Mouse (Mus musculus) kidney, postnatal 0 days (tissue): ENCODE data around the gene Sh3gl3. TPM values are rescaled to one million over a fixed set of nuclear protein-coding genes. Genes with fewer than 3 reads are reported as not detected.
"Not testable (repeated sequence)": the region's sequence is repeated elsewhere in the genome, so short reads cannot be mapped to it uniquely, and the experiment has no call there.

ENCODE experiments used
- ATAC-seq: fragments of 200-750 bp; cut with Nextera tagmentation; replicated peaks from 2 replicates; pipeline ENCODE4 v1.8.0; 2017; ENCODE audit warnings: low read depth, moderate number of reproducible peaks, moderate TSS enrichment, moderate library complexity; ENCODE audit not compliant: low FRiP score
- DNase-seq: peaks from one replicate; pipeline ENCODE4 v3.0.0-alpha.2; 2016; ENCODE audit warnings: low spot score
- H3K27ac ChIP-seq: fragments of 300-500 bp; sonication (generic); 2 replicates; pipeline ENCODE4 v1.5.1; 2014; ENCODE audit warnings: mild to moderate bottlenecking
- H3K27me3 ChIP-seq: fragments of 300-500 bp; sonication (generic); 2 replicates; pipeline ENCODE4 v1.6.1; 2014; ENCODE audit warnings: low read length, mixed read lengths; ENCODE audit not compliant: insufficient read depth
- H3K36me3 ChIP-seq: fragments of 300-500 bp; sonication (generic); 2 replicates; pipeline ENCODE4 v1.6.1; 2014; ENCODE audit warnings: low read length, mixed read lengths; ENCODE audit not compliant: insufficient read depth
- H3K4me1 ChIP-seq: fragments of 300-500 bp; sonication (generic); replicated peaks from 2 replicates; pipeline ENCODE4 v1.6.1; 2014; ENCODE audit warnings: antibody characterized with exemption, low read length, mixed read lengths; ENCODE audit not compliant: insufficient read depth
- H3K4me2 ChIP-seq: fragments of 300-500 bp; sonication (generic); 2 replicates; pipeline ENCODE4 v1.6.1; 2014; ENCODE audit warnings: mild to moderate bottlenecking, low read length, moderate library complexity, mixed read lengths
- H3K4me3 ChIP-seq: fragments of 300-500 bp; sonication (generic); replicated peaks from 2 replicates; pipeline ENCODE4 v1.5.1; 2014; ENCODE audit warnings: low read depth, low read length
- H3K9ac ChIP-seq: fragments of 300-500 bp; sonication (generic); 2 replicates; pipeline ENCODE4 v1.6.1; 2014; ENCODE audit warnings: low read depth, low read length
- H3K9me3 ChIP-seq: fragments of 300-500 bp; sonication (generic); replicated peaks from 2 replicates; pipeline ENCODE4 v1.6.1; 2016; ENCODE audit warnings: low read length, inconsistent platforms, mixed read lengths
- CTCF ChIP-seq: IDR thresholded peaks from 2 replicates; pipeline ENCODE4 v1.5.1; 2016; ENCODE audit warnings: antibody characterized with exemption, low read depth, mild to moderate bottlenecking, moderate library complexity
- WGBS: fragments of 180-500 bp; shearing (Covaris S2); extraction: QIAGEN DNeasy Blood & Tissue Kit; methylation state at CpG from one replicate; pipeline ENCODE4 v1.1.7; 2014; 5-methylcytosine and 5-hydroxymethylcytosine counted together
- polyA plus RNA-seq: library from polyadenylated mRNA; unstranded; fragments of >200 nt; fragmentation: Nextera tagmentation; extraction: Ambion mirVana; gene quantifications from 2 replicates; pipeline ENCODE4 v1.2.1, GENCODE M21; 2015

Gene Sh3gl3
- polyA plus RNA-seq, 1 experiment from 2014 or later: 16.4 TPM

- H3K4me2 ChIP-seq: no peak overlapping the region
- TF ChIP-seq CTCF: no peak
- H3K27ac ChIP-seq: peak overlapping the region; percentile 1; the same call in 1 of the 2 replicates
- WGBS: 44% methylated on average over 2 of the region's 2 CpGs
- H3K9ac ChIP-seq: no peak overlapping the region
- no peaks in the 10 kb centered on the region for H3K27me3 ChIP-seq
- DNase-seq (peak; percentile 22), ATAC-seq (peak; percentile 40; the same call in 1 of the 2 replicates)
- H3K4me1 ChIP-seq: no peaks in the 10 kb centered on the region
- no peak overlapping the region for H3K4me3 ChIP-seq
- no peaks in the 10 kb centered on the region for H3K9me3 ChIP-seq
- no peaks in the 10 kb centered on the region for H3K36me3 ChIP-seq
Measured at GRCm38 (mm10) chr7:82264119-82264518, 90.5 kb downstream of the Sh3gl3 start.

GRCm38 (mm10) chr7:82265365-82265764 is 91.7 kb downstream of the Sh3gl3 start:
- H3K36me3 ChIP-seq: no peaks in the 10 kb centered on the region
- no peak overlapping the region for H3K27ac ChIP-seq
- WGBS: 54% methylated on average over 4 of the region's 4 CpGs
- no peaks in the 10 kb centered on the region for H3K27me3 ChIP-seq
- no peak overlapping the region for H3K4me3 ChIP-seq
- no peaks in the 10 kb centered on the region for H3K4me1 ChIP-seq
- H3K9ac ChIP-seq: no peak overlapping the region
- no peak for TF ChIP-seq CTCF
- no peak overlapping the region for H3K4me2 ChIP-seq
- DNase-seq (no peak), ATAC-seq (no peak)
- no peaks in the 10 kb centered on the region for H3K9me3 ChIP-seq

GRCm38 (mm10) chr7:82269948-82270347 is 96.3 kb downstream of the Sh3gl3 start:
- Histone ChIP-seq H3K9ac (no peak overlapping the region), H3K27me3 (no peaks in the 10 kb centered on the region), H3K4me2 (no peak overlapping the region), H3K4me1 (no peaks in the 10 kb centered on the region), H3K4me3 (no peak overlapping the region), H3K36me3 (no peaks in the 10 kb centered on the region), H3K27ac (no peak overlapping the region), H3K9me3 (no peaks in the 10 kb centered on the region)
- 14% methylated on average over 1 of the region's 1 CpGs for WGBS
- ATAC-seq: no peak
- peak; percentile 52 for DNase-seq
- TF ChIP-seq CTCF: peak; percentile 58

GRCm38 (mm10) chr7:82271742-82272141 is 98.1 kb downstream of the Sh3gl3 start:
- H3K4me2 ChIP-seq: no peak overlapping the region
- ATAC-seq: no peak
- no peaks in the 10 kb centered on the region for H3K9me3 ChIP-seq
- no peaks in the 10 kb centered on the region for H3K36me3 ChIP-seq
- H3K27me3 ChIP-seq: no peaks in the 10 kb centered on the region
- H3K4me1 ChIP-seq: no peaks in the 10 kb centered on the region
- DNase-seq: no peak
- H3K4me3 ChIP-seq: no peak overlapping the region
- TF ChIP-seq CTCF: no peak
- no peak overlapping the region for H3K27ac ChIP-seq
- 82% methylated on average over 5 of the region's 5 CpGs for WGBS
- H3K9ac ChIP-seq: no peak overlapping the region

- peak; percentile 83 for TF ChIP-seq CTCF
- H3K27ac ChIP-seq, H3K9me3 ChIP-seq, H3K4me2 ChIP-seq, H3K4me3 ChIP-seq, H3K36me3 ChIP-seq, H3K4me1 ChIP-seq, ATAC-seq, H3K27me3 ChIP-seq, H3K9ac ChIP-seq: not testable (repeated sequence)
- peak; percentile 66 for DNase-seq
- WGBS: 33% methylated on average over 5 of the region's 5 CpGs
Measured at GRCm38 (mm10) chr7:82272875-82273274, 99.2 kb downstream of the Sh3gl3 start.

- 36% methylated on average over 19 of the region's 19 CpGs for WGBS
- no peaks in the 10 kb centered on the region for H3K27me3 ChIP-seq
- no peak overlapping the region for H3K4me2 ChIP-seq
- no peaks in the 10 kb centered on the region for H3K36me3 ChIP-seq
- H3K4me1 ChIP-seq: no peaks in the 10 kb centered on the region
- H3K4me3 ChIP-seq: no peak overlapping the region
- no peaks in the 10 kb centered on the region for H3K9me3 ChIP-seq
- TF ChIP-seq CTCF: peak; percentile 83
- no peak overlapping the region for H3K9ac ChIP-seq
- no peak overlapping the region for H3K27ac ChIP-seq
- peak; percentile 75 for DNase-seq
- no peak for ATAC-seq
Measured at GRCm38 (mm10) chr7:82274011-82274709, 100.5 kb downstream of the Sh3gl3 start.

- Histone ChIP-seq H3K4me1 (no peaks in the 10 kb centered on the region), H3K9me3 (no peaks in the 10 kb centered on the region), H3K27ac (no peak overlapping the region), H3K27me3 (no peaks in the 10 kb centered on the region), H3K9ac (no peak overlapping the region), H3K4me2 (no peak overlapping the region), H3K36me3 (no peaks in the 10 kb centered on the region), H3K4me3 (no peak overlapping the region)
- no peak for TF ChIP-seq CTCF
- 89% methylated on average over 5 of the region's 5 CpGs for WGBS
- no peak for DNase-seq
- ATAC-seq: no peak
Measured at GRCm38 (mm10) chr7:82274975-82275374, 101.3 kb downstream of the Sh3gl3 start.
